Mouse (Mus musculus) olfactory bulb, adult 2 months (tissue): ENCODE measurements around the gene Iqcg.

ENCODE experiments used
- CTCF ChIP-seq: fragments of 200-500 bp; IDR thresholded peaks from 2 replicates; pipeline ENCODE4 v1.5.1; 2012; ENCODE audit warnings: low read depth, mild to moderate bottlenecking, low read length, moderate library complexity; ENCODE audit not compliant: insufficient read depth
- POLR2A ChIP-seq: fragments of 200-500 bp; IDR thresholded peaks from 2 replicates; pipeline ENCODE4 v1.6.1; 2012; ENCODE audit warnings: mild to moderate bottlenecking, low read depth, low read length, moderate library complexity; ENCODE audit not compliant: insufficient read depth

DNA sequence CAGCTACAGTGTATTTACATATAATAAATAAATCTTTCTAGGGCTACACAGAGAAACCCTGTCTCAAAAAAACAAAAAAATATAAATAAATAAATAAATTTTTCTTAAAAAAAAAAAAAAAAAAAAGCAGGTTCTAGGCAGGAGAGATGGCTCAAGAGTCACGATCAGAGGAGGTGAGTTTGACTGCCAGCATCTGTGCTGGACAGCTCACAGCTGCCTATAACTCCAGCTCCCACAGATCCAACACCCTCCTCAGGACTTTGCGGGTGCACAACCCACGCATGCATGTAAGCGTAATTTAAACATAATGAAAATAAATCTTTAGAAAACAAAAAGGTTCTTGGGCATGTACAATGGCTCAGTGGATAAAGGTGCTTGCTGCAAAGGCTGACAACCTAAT is 20.0 kb downstream of the Iqcg start:
- TF ChIP-seq POLR2A (no peak), CTCF (no peak)
